ENCODE assay signal across 8 mouse cellular contexts in the genomic region with DNA sequence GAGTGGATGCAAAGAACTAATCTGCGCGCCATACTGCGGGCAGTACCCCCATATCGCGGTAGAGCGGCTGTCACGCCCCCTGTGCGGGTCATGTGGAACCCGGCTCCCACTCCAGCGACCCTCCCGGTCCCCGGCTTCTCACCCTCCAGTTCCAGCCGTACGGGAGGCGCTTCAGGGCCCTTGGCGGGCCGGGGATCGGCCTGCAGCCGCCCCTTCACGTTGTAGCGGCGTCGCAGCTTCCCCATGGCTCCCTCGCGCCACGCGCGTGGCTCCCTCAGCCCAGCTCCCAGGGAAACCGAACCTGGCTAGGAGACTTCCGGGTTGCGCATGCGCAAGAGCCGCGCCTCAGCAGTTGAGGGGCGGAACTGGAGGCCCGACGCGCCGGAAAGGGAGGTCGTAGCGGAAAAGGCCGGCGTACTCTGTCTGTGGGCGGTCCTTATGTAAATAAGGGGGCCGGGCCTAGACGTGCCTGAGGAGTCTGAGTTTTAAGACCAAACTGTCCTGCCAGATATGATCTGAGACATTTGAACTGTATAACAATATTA. TPM values are rescaled to one million over a fixed set of nuclear protein-coding genes. Genes with fewer than 3 reads are reported as not detected.
DNase-seq lines count a peak whose midpoint lies in the region; ATAC-seq lines count a peak whose summit lies in the region.

Gene Dhx37 (minus strand): TSS at position 329 of the 545 bp plus-strand sequence.

- peak within 1 kb of the TSS; percentile 83 for H3K9ac ChIP-seq in hindbrain, embryonic 15.5 days

- under 1% methylated on average over 46 of the region's 46 CpGs for WGBS in hindbrain, embryonic 15.5 days

- peak; percentile 94 for DNase-seq in T-cell, adult 2 months (ENCODE audit: low spot score)
- DNase-seq in cerebellum, postnatal 36 days: peak; percentile 91 to 94
- peak; percentile 91 to 94 for DNase-seq in frontal cortex, postnatal 36 days (ENCODE audit: low spot score in 2 of 2)
- DNase-seq in left cerebral cortex, adult 11 months (ENCODE audit: low spot score): peak; percentile 84
- peak; percentile 95 to 96 for DNase-seq in lung, postnatal 4 days
- DNase-seq in retina, postnatal 7 days (ENCODE audit: low read depth, low spot score): peak; percentile 90
- DNase-seq in urinary bladder, adult 2 months (ENCODE audit: low spot score): peak; percentile 84

- ATAC-seq in hindbrain, embryonic 15.5 days (ENCODE audit: low FRiP score, low read depth): peak; percentile 96

- H3K36me3 ChIP-seq in hindbrain, embryonic 15.5 days: peaks cover 25% of the 10 kb centered on the region

- H3K4me1 ChIP-seq in hindbrain, embryonic 15.5 days (replicated peaks): peaks cover 13% of the 10 kb centered on the region

- no peaks in the 10 kb centered on the region for H3K9me3 ChIP-seq in hindbrain, embryonic 15.5 days

- peak within 1 kb of the TSS; percentile 78 for H3K27ac ChIP-seq in hindbrain, embryonic 15.5 days (replicated peaks)

- H3K27me3 ChIP-seq in hindbrain, embryonic 15.5 days: no peaks in the 10 kb centered on the region

- peak within 1 kb of the TSS; percentile 84 for H3K4me3 ChIP-seq in hindbrain, embryonic 15.5 days

- H3K4me2 ChIP-seq in hindbrain, embryonic 15.5 days: peak within 1 kb of the TSS; percentile 81

RNA-seq across cellular contexts. Expression of gene Dhx37, which starts in this region (rescaled TPM):
- 10.9 and 11.6 TPM in 2 replicates for polyA plus RNA-seq in hindbrain, embryonic 15.5 days (2015; fragmentation: Nextera tagmentation; extraction: Ambion mirVana)
- polyA plus RNA-seq in urinary bladder, adult 2 months (2012; rRNA removed): 15.7 and 16.8 TPM in 2 replicates

Comparison
In these comparisons a context has a peak if more than half of its experiments do, and no peak if none do; other contexts are left out.
1. Peak in every context shown above with its lines: DNase-seq, ATAC-seq, H3K4me3 ChIP-seq and H3K27ac ChIP-seq.